ENCODE assay signal across 9 mouse cellular contexts in genomic region chr4:105328776-105329175, GRCm38 (mm10).
A peak's percentile ranks its signal among the peaks of the same experiment; 100 is the strongest.
DNase-seq lines count a peak whose midpoint lies in the region; ATAC-seq and TF ChIP-seq lines count a peak whose summit lies in the region.
"Had no signal": no experiment of that assay in that cellular context is flagged by ENCODE, and none has a peak within 500 bp of the region (broad histone marks: within the 10 kb centered on the region; RNA-seq: fewer than 3 reads in every experiment).

No protein-coding gene starts in this region.

- DNase-seq in embryonic facial prominence, embryonic 14.5 days (ENCODE audit: low spot score), result peak; percentile 59
- DNase-seq in embryonic facial prominence, embryonic 10.5 days (ENCODE audit: low spot score), result no peak
- peak; percentile 88 for DNase-seq in heart, adult 8-10 months (ENCODE audit: low spot score)
- peak; percentile 62 to 72 for DNase-seq in kidney, postnatal 4 days
- peak; percentile 67 for DNase-seq in stomach, postnatal 0 days (ENCODE audit: low spot score)
- no peak for DNase-seq in right cerebral cortex, adult 2 months (ENCODE audit: low spot score in 2 of 2)
- no peak for DNase-seq in left cerebral cortex, adult 11 months (ENCODE audit: low spot score)

- no peak for TF ChIP-seq EP300 in stomach, postnatal 0 days (optimal IDR thresholded peaks at IDR 0.05)

- H3K4me2 ChIP-seq in embryonic facial prominence, embryonic 14.5 days (ENCODE audit: low read depth, low read length), result no peak overlapping the region
- no peak overlapping the region for H3K4me2 ChIP-seq in stomach, postnatal 0 days (replicated peaks; ENCODE audit: low read depth)

- H3K36me3 ChIP-seq in embryonic facial prominence, embryonic 14.5 days (ENCODE audit: control insufficient read depth, insufficient read depth, low read length), result no peaks in the 10 kb centered on the region
- no peaks in the 10 kb centered on the region for H3K36me3 ChIP-seq in embryonic facial prominence, embryonic 10.5 days (replicated peaks)
- H3K36me3 ChIP-seq in stomach, postnatal 0 days (ENCODE audit: control insufficient read depth, insufficient read depth, low read length), result no peaks in the 10 kb centered on the region

- H3K27me3 ChIP-seq in embryonic facial prominence, embryonic 14.5 days (replicated peaks; ENCODE audit: control insufficient read depth, insufficient read depth, low read length), result no peaks in the 10 kb centered on the region
- H3K27me3 ChIP-seq in embryonic facial prominence, embryonic 10.5 days (replicated peaks; ENCODE audit: low read depth, poor library complexity, severe bottlenecking), result no peaks in the 10 kb centered on the region
- H3K27me3 ChIP-seq in stomach, postnatal 0 days (ENCODE audit: control insufficient read depth, insufficient read depth, low read length), result no peaks in the 10 kb centered on the region

- no peak for ATAC-seq in embryonic facial prominence, embryonic 14.5 days (ENCODE audit: low read depth)
- peak; percentile 47; the same call in 1 of the 2 replicates for ATAC-seq in cerebellum, adult (ENCODE audit: insufficient number of reproducible peaks, low FRiP score, low TSS enrichment)
- peak; percentile 65 for ATAC-seq in stomach, postnatal 0 days (ENCODE audit: low FRiP score, low TSS enrichment)

- no peaks in the 10 kb centered on the region for H3K9me3 ChIP-seq in embryonic facial prominence, embryonic 14.5 days (ENCODE audit: control insufficient read depth, low read length)
- no peaks in the 10 kb centered on the region for H3K9me3 ChIP-seq in embryonic facial prominence, embryonic 10.5 days
- H3K9me3 ChIP-seq in stomach, postnatal 0 days (ENCODE audit: control insufficient read depth, low read length), result no peaks in the 10 kb centered on the region

- WGBS in embryonic facial prominence, embryonic 14.5 days, result 62% methylated on average over 10 of the region's 10 CpGs
- 87% methylated on average over 10 of the region's 10 CpGs for WGBS in embryonic facial prominence, embryonic 10.5 days
- WGBS in stomach, postnatal 0 days, result 43% methylated on average over 10 of the region's 10 CpGs

- H3K27ac ChIP-seq in embryonic facial prominence, embryonic 14.5 days (replicated peaks; ENCODE audit: low read depth, low read length), result no peak overlapping the region
- no peak overlapping the region for H3K27ac ChIP-seq in embryonic facial prominence, embryonic 10.5 days (replicated peaks)
- H3K27ac ChIP-seq in stomach, postnatal 0 days (replicated peaks), result no peak overlapping the region
- H3K27ac ChIP-seq: layer of hippocampus, adult 2 months had no signal

- no peaks in the 10 kb centered on the region for H3K4me1 ChIP-seq in embryonic facial prominence, embryonic 14.5 days (ENCODE audit: control insufficient read depth, insufficient read depth, low read length)
- H3K4me1 ChIP-seq in embryonic facial prominence, embryonic 10.5 days, result peaks cover 12% of the 10 kb centered on the region
- H3K4me1 ChIP-seq in stomach, postnatal 0 days (replicated peaks; ENCODE audit: control insufficient read depth, insufficient read depth), result no peaks in the 10 kb centered on the region; the same call in 1 of the 2 replicates

- no peak for TF ChIP-seq CTCF in stomach, postnatal 0 days (IDR thresholded peaks at IDR 0.05; ENCODE audit: low read depth)

- no peak overlapping the region for H3K4me3 ChIP-seq in embryonic facial prominence, embryonic 14.5 days (ENCODE audit: low read depth, low read length)
- H3K4me3 ChIP-seq in embryonic facial prominence, embryonic 10.5 days, result no peak overlapping the region
- H3K4me3 ChIP-seq in stomach, postnatal 0 days (ENCODE audit: low read depth, low read length), result no peak overlapping the region
- H3K4me3 ChIP-seq: layer of hippocampus, adult 2 months had no signal

- no peak overlapping the region for H3K9ac ChIP-seq in embryonic facial prominence, embryonic 14.5 days (ENCODE audit: low read depth, low read length)
- no peak overlapping the region for H3K9ac ChIP-seq in stomach, postnatal 0 days (ENCODE audit: low read length)

Comparison
In these comparisons a context has a peak if more than half of its experiments do, and no peak if none do; other contexts are left out.
1. DNase-seq: peak in embryonic facial prominence, embryonic 14.5 days (single experiment), heart, adult 8-10 months (single experiment), kidney, postnatal 4 days (2 of 2) and stomach, postnatal 0 days (single experiment); none in embryonic facial prominence, embryonic 10.5 days (single experiment), right cerebral cortex, adult 2 months (0 of 2) and left cerebral cortex, adult 11 months (single experiment).